Mouse (Mus musculus) lung, embryonic 15.5 days (tissue): Measurements from ENCODE around the gene Ppp4r4. TPM values are rescaled to one million over a fixed set of nuclear protein-coding genes. Genes with fewer than 3 reads are reported as not detected.
"Not testable (repeated sequence)": the region's sequence is repeated elsewhere in the genome, so short reads cannot be mapped to it uniquely, and the experiment has no call there.

Experiments
- ATAC-seq: fragments of 200-750 bp; cut with Nextera tagmentation; 2 replicates; pipeline ENCODE4 v1.8.0; 2017; ENCODE audit warnings: moderate number of reproducible peaks, borderline replicate concordance; ENCODE audit not compliant: low FRiP score, low TSS enrichment; ENCODE audit errors: extremely low read depth
- H3K27ac ChIP-seq: fragments of 300-500 bp; sonication (generic); 2 replicates; pipeline ENCODE4 v1.5.1; 2015; ENCODE audit warnings: moderate library complexity, mild to moderate bottlenecking, inconsistent platforms
- H3K27me3 ChIP-seq: fragments of 300-500 bp; sonication (generic); 2 replicates; pipeline ENCODE4 v1.6.1; 2015; ENCODE audit warnings: inconsistent platforms
- H3K36me3 ChIP-seq: fragments of 300-500 bp; sonication (generic); 2 replicates; pipeline ENCODE4 v1.6.1; 2015; ENCODE audit warnings: inconsistent platforms
- H3K4me1 ChIP-seq: fragments of 300-500 bp; sonication (generic); 2 replicates; pipeline ENCODE4 v1.6.1; 2015; ENCODE audit warnings: inconsistent platforms
- H3K4me2 ChIP-seq: fragments of 300-500 bp; sonication (generic); 2 replicates; pipeline ENCODE4 v1.6.1; 2015; ENCODE audit warnings: inconsistent platforms, mild to moderate bottlenecking, moderate library complexity
- H3K4me3 ChIP-seq: fragments of 300-500 bp; sonication (generic); 2 replicates; pipeline ENCODE4 v1.5.1; 2015; ENCODE audit warnings: mild to moderate bottlenecking, inconsistent platforms
- H3K9ac ChIP-seq: fragments of 300-500 bp; sonication (generic); 2 replicates; pipeline ENCODE4 v1.6.1; 2015; ENCODE audit warnings: inconsistent platforms
- H3K9me3 ChIP-seq: fragments of 300-500 bp; sonication (generic); 2 replicates; pipeline ENCODE4 v1.6.1; 2016; ENCODE audit warnings: inconsistent platforms
- WGBS: fragments of 180-500 bp; shearing (Covaris S2); methylation state at CpG from one replicate; pipeline ENCODE4 v1.1.7; 2015; 5-methylcytosine and 5-hydroxymethylcytosine counted together
- polyA plus RNA-seq: library from polyadenylated mRNA; unstranded; fragments of >200 nt; fragmentation: Nextera tagmentation; extraction: Ambion mirVana; gene quantifications from 2 replicates; pipeline ENCODE4 v1.2.1, GENCODE M21; 2015

Gene Ppp4r4
- polyA plus RNA-seq = 1.3 and 2.2 TPM in 2 replicates

DNA sequence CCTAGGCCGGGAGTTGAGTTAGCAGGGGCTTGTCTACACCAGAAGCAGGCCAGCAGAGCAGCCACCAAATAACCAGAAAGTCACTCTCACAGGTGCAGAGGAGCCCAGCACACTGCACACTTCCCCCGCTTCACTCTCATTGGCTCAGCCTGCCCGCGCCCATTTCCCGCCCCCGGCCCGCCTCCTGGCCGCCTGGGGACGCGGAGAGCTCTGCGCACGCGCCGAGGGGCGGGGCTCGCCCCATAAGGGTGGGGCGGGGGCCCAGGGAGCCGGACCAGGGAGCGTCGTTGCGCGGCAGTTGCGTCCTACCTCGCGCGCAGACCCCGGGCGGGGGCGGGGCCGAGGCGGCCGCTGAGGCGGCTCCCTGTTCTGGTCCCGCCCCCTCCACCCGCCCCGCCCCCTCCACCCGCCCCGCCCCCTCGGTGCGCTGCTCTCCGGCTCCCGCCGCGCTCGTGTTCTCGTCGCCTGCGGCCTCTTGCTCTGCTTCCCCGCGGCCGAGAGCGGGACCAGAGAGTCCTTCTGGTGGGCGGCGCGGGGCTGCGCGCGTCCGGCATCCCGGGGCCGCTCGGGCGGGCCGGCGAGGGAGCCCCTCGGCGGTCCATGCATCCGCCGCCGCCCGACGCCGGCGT, at the start of gene Ppp4r4:
Gene Ppp4r4, plus strand, starts transcription at position 264 of the 629 bp plus-strand sequence.
- Histone ChIP-seq H3K4me2 (peak within 1 kb of the TSS; percentile 99), H3K9ac (peak within 1 kb of the TSS; percentile 59), H3K27ac (no peak within 1 kb of the TSS), H3K9me3 (no peaks in the 10 kb centered on the region), H3K4me1 (0 out of 2 replicates have a peak, but pooled peaks cover 10% of the 10 kb centered on the region), H3K36me3 (no peaks in the 10 kb centered on the region), H3K27me3 (peaks cover 15% of the 10 kb centered on the region), H3K4me3 (peak within 1 kb of the TSS; percentile 67)
- WGBS = 0% methylated on average over 57 of the region's 74 CpGs
- peak; percentile 99 for ATAC-seq

DNA sequence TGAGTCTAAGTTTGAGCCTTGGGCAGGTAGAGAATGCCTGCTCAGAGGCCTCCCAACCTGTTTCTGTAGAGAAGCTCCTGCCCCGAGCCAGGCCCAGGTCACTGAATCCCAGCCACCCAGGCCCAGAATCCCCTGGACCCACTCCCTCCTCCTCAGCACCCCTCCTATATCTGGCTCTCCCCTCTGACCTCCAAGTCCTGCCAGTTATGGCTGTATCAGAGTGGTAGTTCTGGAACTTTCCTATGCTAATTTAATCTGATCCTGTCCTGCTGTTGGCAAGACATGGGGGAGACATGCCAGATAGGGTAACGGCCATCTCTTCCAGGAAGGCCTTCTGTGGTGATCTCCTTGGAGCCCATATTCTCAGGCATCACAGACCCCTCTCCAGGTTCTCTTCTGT, 49.3 kb upstream of the Ppp4r4 start:
- H3K4me2 ChIP-seq = no peak overlapping the region
- H3K9ac ChIP-seq = no peak overlapping the region
- no peaks in the 10 kb centered on the region for H3K36me3 ChIP-seq
- H3K27ac ChIP-seq = no peak overlapping the region
- H3K4me3 ChIP-seq = no peak overlapping the region
- no peaks in the 10 kb centered on the region for H3K9me3 ChIP-seq
- 56% methylated on average over 2 of the region's 2 CpGs for WGBS
- H3K27me3 ChIP-seq = no peaks in the 10 kb centered on the region
- no peak for ATAC-seq
- no peaks in the 10 kb centered on the region for H3K4me1 ChIP-seq

DNA sequence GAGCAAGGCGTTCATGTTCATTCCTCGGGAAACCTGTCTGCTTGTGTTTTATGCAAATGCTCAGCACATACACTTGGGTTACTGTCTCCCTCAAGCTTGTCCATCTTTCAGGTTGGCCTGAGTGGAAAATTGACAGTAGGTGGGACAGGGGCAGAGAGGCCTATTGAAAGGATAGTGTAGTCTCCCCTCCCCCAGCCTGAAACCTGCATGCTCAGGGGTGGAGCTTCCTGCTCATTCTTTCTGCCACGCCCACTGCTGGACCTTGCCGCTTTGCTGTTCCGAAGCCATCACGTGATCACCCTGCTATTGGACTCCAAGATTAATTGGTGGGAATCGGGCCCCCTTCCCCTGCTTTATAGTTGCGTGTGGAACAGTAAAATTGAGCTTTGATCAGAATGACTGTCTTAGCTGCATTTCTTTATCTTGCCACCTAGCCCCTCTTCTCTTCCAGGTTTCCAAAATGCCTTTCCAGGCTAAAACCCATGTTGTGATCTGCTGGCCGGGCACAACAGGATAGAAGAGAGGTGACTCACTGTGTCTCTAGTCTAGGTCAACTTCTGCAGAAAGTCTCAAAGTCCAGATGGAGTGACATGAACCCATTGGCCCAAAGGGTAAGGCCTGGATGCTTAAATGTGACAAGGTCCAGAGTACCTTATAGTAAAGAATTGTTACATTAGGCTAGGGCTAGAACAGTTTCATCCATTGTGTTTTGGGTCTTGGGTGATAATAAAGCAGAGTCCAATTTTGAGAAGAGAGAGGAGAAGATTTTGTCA, 47.7 kb upstream of the Ppp4r4 start:
- not testable (repeated sequence) for H3K4me2 ChIP-seq, H3K9ac ChIP-seq, ATAC-seq, H3K4me3 ChIP-seq, H3K27ac ChIP-seq, H3K27me3 ChIP-seq, H3K4me1 ChIP-seq, H3K36me3 ChIP-seq, H3K9me3 ChIP-seq
- 69% methylated on average over 9 of the region's 9 CpGs for WGBS

DNA sequence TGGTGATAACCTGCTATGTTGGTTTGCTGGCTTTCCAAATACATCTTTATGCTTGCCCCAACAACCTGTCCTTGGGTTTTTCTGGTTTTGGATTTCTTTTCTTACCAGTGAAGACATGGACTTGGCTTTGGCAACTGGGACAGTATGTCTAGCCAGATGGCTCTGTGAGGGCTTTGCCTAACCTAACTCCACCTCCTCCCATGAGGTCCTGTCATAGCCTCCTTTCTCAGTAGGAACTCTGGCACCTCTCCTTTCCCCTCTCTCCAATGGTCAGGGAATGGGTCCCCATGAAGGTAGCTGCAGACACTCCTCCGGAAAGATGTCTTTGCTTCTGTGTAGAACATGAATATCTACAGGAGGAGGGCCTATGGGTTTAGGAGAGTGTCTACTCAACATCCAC, 45.4 kb upstream of the Ppp4r4 start:
- no peak for ATAC-seq
- WGBS = 80% methylated on average over 1 of the region's 1 CpGs

DNA sequence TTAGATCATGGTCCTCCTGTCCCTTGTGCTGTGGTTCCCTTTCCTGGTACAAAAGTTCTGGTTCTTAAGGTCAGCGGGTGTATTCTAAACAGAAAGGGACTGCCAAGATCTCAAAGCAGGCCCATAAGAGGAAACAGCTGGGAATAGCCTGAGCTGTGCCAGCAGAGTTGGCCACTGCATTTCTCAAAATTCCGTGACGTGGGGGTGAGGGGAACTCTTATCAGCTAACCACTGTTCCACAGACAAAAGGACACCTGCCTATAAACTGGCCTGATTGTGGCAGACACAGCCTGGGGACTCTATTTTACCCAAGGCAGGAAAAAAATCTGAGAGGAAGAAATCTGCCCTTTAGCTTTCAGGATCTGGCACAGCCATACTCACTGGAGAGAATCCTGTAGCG, 44.8 kb upstream of the Ppp4r4 start:
- H3K36me3 ChIP-seq = no peaks in the 10 kb centered on the region
- WGBS = 44% methylated on average over 4 of the region's 4 CpGs
- H3K4me2 ChIP-seq = no peak overlapping the region
- no peak overlapping the region for H3K9ac ChIP-seq
- H3K27me3 ChIP-seq = no peaks in the 10 kb centered on the region
- H3K4me1 ChIP-seq = no peaks in the 10 kb centered on the region
- no peak overlapping the region for H3K27ac ChIP-seq
- no peaks in the 10 kb centered on the region for H3K9me3 ChIP-seq
- H3K4me3 ChIP-seq = no peak overlapping the region
- no peak for ATAC-seq

More for the DNA sequence above, 45.4 kb upstream of the Ppp4r4 start:
- Histone ChIP-seq H3K27ac (no peak overlapping the region), H3K4me2 (no peak overlapping the region), H3K27me3 (no peaks in the 10 kb centered on the region), H3K9me3 (no peaks in the 10 kb centered on the region), H3K4me1 (no peaks in the 10 kb centered on the region), H3K36me3 (no peaks in the 10 kb centered on the region), H3K9ac (no peak overlapping the region), H3K4me3 (no peak overlapping the region)

DNA sequence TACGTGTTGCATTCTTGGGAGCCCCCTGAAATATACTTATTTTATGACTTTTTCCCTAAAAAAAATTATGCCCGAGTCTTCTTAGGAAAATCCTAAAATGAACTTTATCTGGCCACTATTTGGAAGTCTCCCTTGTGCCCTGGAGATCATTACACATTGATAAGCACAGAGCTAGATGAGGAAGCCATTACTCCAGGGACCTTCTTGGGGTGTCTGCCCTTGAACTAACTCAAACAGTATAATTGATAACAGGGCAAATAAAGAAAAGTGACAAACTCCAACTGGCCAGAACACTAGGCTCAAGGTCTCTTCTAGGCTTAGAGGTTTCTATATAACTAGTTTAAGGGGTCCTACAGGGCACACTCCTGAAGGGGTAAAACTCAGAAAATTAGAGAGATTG, 44.3 kb upstream of the Ppp4r4 start:
- Histone ChIP-seq H3K4me1 (no peaks in the 10 kb centered on the region), H3K36me3 (no peaks in the 10 kb centered on the region), H3K9me3 (no peaks in the 10 kb centered on the region), H3K9ac (no peak overlapping the region), H3K27ac (no peak overlapping the region), H3K4me3 (no peak overlapping the region), H3K27me3 (no peaks in the 10 kb centered on the region), H3K4me2 (no peak overlapping the region)
- 54% methylated on average over 2 of the region's 2 CpGs for WGBS
- no peak for ATAC-seq

DNA sequence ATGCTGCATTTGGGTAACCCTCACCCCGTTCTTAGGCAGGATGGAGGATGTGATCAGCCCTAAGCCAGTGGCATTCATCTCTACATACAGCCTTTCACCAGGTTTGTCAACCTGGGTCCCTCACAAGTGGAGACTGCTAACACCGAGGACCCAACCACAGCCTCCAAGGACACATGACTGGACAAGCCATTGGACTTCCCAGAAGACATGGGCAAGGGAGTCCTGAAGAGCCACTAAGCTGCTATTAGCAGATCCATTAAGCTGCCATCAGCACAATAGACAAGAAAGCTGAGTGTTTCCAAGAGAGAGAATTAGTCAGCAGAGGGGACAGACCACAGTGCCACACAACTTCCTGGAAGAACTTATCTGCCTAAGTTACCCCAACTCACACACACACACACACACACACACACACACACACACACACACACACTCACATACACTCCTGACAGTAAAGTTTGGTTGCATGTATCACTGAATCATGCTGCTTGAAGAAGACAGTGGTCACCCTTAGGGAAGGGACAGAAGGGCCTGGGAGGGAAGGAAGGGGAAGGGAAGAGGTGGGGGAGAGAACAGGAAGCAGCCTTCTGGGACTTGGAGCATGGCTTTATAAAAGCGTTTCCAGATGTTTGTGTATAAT, 40.9 kb upstream of the Ppp4r4 start:
- no peaks in the 10 kb centered on the region for H3K4me1 ChIP-seq
- H3K4me2 ChIP-seq = no peak overlapping the region
- H3K27ac ChIP-seq = no peak overlapping the region
- H3K4me3 ChIP-seq = no peak overlapping the region
- no peak overlapping the region for H3K9ac ChIP-seq
- no peak for ATAC-seq
- no peaks in the 10 kb centered on the region for H3K27me3 ChIP-seq
- WGBS = 64% methylated on average over 3 of the region's 3 CpGs
- no peaks in the 10 kb centered on the region for H3K9me3 ChIP-seq
- no peaks in the 10 kb centered on the region for H3K36me3 ChIP-seq

DNA sequence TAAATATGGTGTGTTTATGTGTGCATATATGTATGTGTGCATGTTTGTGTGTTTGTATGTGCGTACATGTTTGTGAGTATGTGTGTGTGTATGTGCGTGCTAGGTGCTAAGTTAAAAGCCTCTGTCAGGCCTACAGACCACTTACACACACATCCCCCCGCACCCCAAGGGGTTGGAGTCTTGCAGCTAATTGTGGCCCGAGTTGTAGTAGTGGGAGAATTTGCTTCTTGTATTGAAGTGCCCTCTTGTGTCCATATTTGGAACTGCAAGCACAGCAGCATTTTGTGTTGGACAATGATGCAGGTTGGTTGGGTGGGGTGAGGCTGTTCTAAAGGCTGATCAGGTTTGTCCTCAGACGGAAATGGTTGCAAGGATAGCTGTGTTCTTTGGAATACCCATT, 39.3 kb upstream of the Ppp4r4 start:
- Histone ChIP-seq H3K27ac (no peak overlapping the region), H3K4me1 (no peaks in the 10 kb centered on the region), H3K36me3 (no peaks in the 10 kb centered on the region), H3K27me3 (no peaks in the 10 kb centered on the region), H3K4me3 (no peak overlapping the region), H3K4me2 (no peak overlapping the region), H3K9ac (no peak overlapping the region), H3K9me3 (no peaks in the 10 kb centered on the region)
- 32% methylated on average over 5 of the region's 5 CpGs for WGBS
- no peak for ATAC-seq

DNA sequence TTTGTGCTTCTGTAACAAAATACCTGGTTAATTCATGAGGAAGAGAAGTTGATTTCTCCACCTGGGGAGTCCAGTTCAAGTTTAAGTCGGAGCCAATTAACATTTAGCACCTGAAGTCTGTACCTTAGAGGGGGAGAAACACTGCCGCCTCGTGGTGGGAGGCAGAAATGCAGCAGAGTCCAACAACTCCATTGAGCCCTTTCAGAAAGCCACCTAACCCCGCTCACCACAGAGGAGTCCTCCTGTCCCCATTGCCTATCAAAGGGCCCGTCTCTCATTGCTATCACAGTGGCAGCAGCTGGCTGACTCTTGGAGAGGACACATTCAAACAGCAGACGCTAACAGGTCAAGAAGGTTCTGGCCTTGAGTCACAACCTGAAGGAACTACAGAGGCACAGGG, 37.6 kb upstream of the Ppp4r4 start:
- Histone ChIP-seq H3K27ac (no peak overlapping the region), H3K4me2 (no peak overlapping the region), H3K9me3 (no peaks in the 10 kb centered on the region), H3K36me3 (no peaks in the 10 kb centered on the region), H3K4me1 (no peaks in the 10 kb centered on the region), H3K27me3 (no peaks in the 10 kb centered on the region), H3K4me3 (no peak overlapping the region), H3K9ac (no peak overlapping the region)
- 21% methylated on average over 6 of the region's 6 CpGs for WGBS
- no peak for ATAC-seq

DNA sequence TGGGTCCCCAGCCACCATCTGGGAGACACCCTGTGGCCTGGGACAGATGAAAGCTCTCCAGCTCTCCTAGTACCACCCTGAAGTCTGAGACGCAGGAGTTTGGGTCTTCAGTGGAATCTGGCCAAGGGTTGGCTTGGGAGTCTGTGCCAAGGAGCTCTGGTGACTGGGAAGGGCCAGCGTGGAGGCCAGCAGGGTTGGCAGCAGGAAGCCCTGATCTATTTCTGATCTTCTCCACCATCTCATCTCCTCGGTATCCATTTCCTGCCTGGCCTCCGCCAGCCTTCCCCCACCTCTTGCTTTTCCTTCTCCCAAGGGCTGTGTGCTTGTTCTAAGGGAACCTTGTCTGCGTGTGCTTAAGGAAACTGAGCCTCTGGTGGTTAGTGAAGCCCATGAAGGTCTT, 33.3 kb upstream of the Ppp4r4 start:
- no peaks in the 10 kb centered on the region for H3K27me3 ChIP-seq
- H3K4me2 ChIP-seq = no peak overlapping the region
- H3K9ac ChIP-seq = no peak overlapping the region
- ATAC-seq = no peak
- no peak overlapping the region for H3K4me3 ChIP-seq
- no peaks in the 10 kb centered on the region for H3K36me3 ChIP-seq
- WGBS = 55% methylated on average over 5 of the region's 5 CpGs
- H3K9me3 ChIP-seq = no peaks in the 10 kb centered on the region
- H3K4me1 ChIP-seq = no peaks in the 10 kb centered on the region
- H3K27ac ChIP-seq = no peak overlapping the region

DNA sequence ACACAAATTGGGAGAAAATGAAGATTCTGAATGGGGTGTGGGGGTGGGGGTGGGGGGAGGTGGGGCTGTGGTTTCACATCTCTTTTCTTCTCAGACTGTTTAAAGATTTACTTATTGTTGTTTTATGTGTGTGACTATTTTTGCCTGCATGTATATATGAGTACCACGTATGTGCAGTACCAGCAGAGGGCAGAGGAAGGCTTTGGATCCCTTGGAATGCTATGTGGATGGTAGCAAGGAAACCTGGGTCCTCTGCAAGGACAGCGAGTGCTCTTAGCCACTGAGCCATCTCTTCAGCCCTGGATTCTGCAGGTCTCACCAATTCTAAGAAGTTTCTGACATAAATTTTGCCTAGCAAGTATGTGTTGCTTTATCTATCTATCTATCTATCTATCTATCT, 32.8 kb upstream of the Ppp4r4 start:
- ATAC-seq = no peak
- H3K4me1 ChIP-seq = no peaks in the 10 kb centered on the region
- 78% methylated on average over 2 of the region's 2 CpGs for WGBS
- H3K9ac ChIP-seq = no peak overlapping the region
- H3K4me2 ChIP-seq = no peak overlapping the region
- no peaks in the 10 kb centered on the region for H3K9me3 ChIP-seq
- H3K27me3 ChIP-seq = no peaks in the 10 kb centered on the region
- H3K36me3 ChIP-seq = no peaks in the 10 kb centered on the region
- H3K27ac ChIP-seq = no peak overlapping the region
- H3K4me3 ChIP-seq = no peak overlapping the region

DNA sequence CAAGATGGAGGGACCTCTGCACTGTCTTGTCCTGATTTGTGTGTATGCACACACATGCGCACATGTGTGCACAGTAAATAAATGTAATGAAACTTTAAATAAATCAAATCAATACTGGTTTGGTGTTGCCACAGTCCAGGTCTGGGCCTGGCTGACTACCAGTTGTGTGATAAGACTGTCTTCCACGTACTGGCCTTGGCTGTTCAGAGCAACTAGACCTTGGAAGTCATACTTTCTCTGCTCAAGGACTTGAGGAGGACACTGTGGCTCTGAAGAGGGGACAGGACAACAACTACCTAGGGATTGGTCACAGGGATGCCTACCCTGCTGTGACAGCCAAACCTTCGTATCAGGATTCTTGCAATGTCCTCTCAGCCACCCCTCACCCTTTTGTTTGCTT, 28.8 kb upstream of the Ppp4r4 start:
- Histone ChIP-seq H3K27ac (no peak overlapping the region), H3K4me3 (no peak overlapping the region), H3K27me3 (no peaks in the 10 kb centered on the region), H3K4me2 (no peak overlapping the region), H3K36me3 (no peaks in the 10 kb centered on the region), H3K9me3 (no peaks in the 10 kb centered on the region), H3K4me1 (no peaks in the 10 kb centered on the region), H3K9ac (no peak overlapping the region)
- ATAC-seq = no peak
- WGBS = 64% methylated on average over 3 of the region's 3 CpGs
